Mouse (Mus musculus): ENCODE data around the gene Osbp2. TPM values are rescaled to one million over a fixed set of nuclear protein-coding genes. Genes with fewer than 3 reads are reported as not detected.

The Osbp2 gene
- polyA plus RNA-seq, 1 experiment from 2014 or later: 0.51 TPM

GRCm38 (mm10) chr11:3855846-3856245, 7.9 kb downstream of the Osbp2 start:
- ATAC-seq (replicated peaks; ENCODE audit: low FRiP score, low TSS enrichment, low read depth) (no peak), DNase-seq (ENCODE audit: low spot score) (no peak)
- Histone ChIP-seq H3K27ac (ENCODE audit: low read depth) (no peak overlapping the region), H3K27me3 (replicated peaks; ENCODE audit: control insufficient read depth, insufficient read depth, low read length) (no peaks in the 10 kb centered on the region), H3K9ac (ENCODE audit: low read length) (no peak overlapping the region), H3K4me3 (ENCODE audit: low read depth, low read length) (no peak overlapping the region), H3K4me1 (replicated peaks; ENCODE audit: control insufficient read depth, insufficient read depth, low read length) (no peaks in the 10 kb centered on the region), H3K9me3 (ENCODE audit: control insufficient read depth, low read length) (no peaks in the 10 kb centered on the region), H3K4me2 (ENCODE audit: low read length) (no peak overlapping the region), H3K36me3 (ENCODE audit: control insufficient read depth, insufficient read depth, low read length) (no peaks in the 10 kb centered on the region)
- WGBS: 88% methylated on average over 5 of the region's 5 CpGs

GRCm38 (mm10) chr11:3854156-3854555, 9.5 kb downstream of the Osbp2 start:
- Histone ChIP-seq H3K36me3 (ENCODE audit: control insufficient read depth, insufficient read depth, low read length) (no peaks in the 10 kb centered on the region), H3K27ac (ENCODE audit: low read depth) (no peak overlapping the region), H3K27me3 (replicated peaks; ENCODE audit: control insufficient read depth, insufficient read depth, low read length) (no peaks in the 10 kb centered on the region), H3K9ac (ENCODE audit: low read length) (no peak overlapping the region), H3K4me2 (ENCODE audit: low read length) (no peak overlapping the region), H3K4me3 (ENCODE audit: low read depth, low read length) (no peak overlapping the region), H3K4me1 (replicated peaks; ENCODE audit: control insufficient read depth, insufficient read depth, low read length) (no peaks in the 10 kb centered on the region), H3K9me3 (ENCODE audit: control insufficient read depth, low read length) (no peaks in the 10 kb centered on the region)
- DNase-seq (ENCODE audit: low spot score) (no peak), ATAC-seq (replicated peaks; ENCODE audit: low FRiP score, low TSS enrichment, low read depth) (no peak)
- 89% methylated on average over 3 of the region's 3 CpGs for WGBS

GRCm38 (mm10) chr11:3853481-3854034, 10.1 kb downstream of the Osbp2 start:
- no peaks in the 10 kb centered on the region for H3K9me3 ChIP-seq (ENCODE audit: control insufficient read depth, low read length)
- H3K4me3 ChIP-seq (ENCODE audit: low read depth, low read length): no peak overlapping the region
- H3K36me3 ChIP-seq (ENCODE audit: control insufficient read depth, insufficient read depth, low read length): no peaks in the 10 kb centered on the region
- 74% methylated on average over 5 of the region's 5 CpGs for WGBS
- no peak overlapping the region for H3K27ac ChIP-seq (ENCODE audit: low read depth)
- no peak overlapping the region for H3K9ac ChIP-seq (ENCODE audit: low read length)
- H3K27me3 ChIP-seq (replicated peaks; ENCODE audit: control insufficient read depth, insufficient read depth, low read length): no peaks in the 10 kb centered on the region
- H3K4me1 ChIP-seq (replicated peaks; ENCODE audit: control insufficient read depth, insufficient read depth, low read length): no peaks in the 10 kb centered on the region
- no peak overlapping the region for H3K4me2 ChIP-seq (ENCODE audit: low read length)
- ATAC-seq (replicated peaks; ENCODE audit: low FRiP score, low TSS enrichment, low read depth): no peak
- no peak for DNase-seq (ENCODE audit: low spot score)

GRCm38 (mm10) chr11:3853031-3853430, 10.7 kb downstream of the Osbp2 start:
- ATAC-seq (replicated peaks; ENCODE audit: low FRiP score, low TSS enrichment, low read depth) (no peak), DNase-seq (ENCODE audit: low spot score) (no peak)
- WGBS: 95% methylated on average over 10 of the region's 10 CpGs
- Histone ChIP-seq H3K9ac (ENCODE audit: low read length) (no peak overlapping the region), H3K4me2 (ENCODE audit: low read length) (no peak overlapping the region), H3K36me3 (ENCODE audit: control insufficient read depth, insufficient read depth, low read length) (no peaks in the 10 kb centered on the region), H3K27ac (ENCODE audit: low read depth) (no peak overlapping the region), H3K9me3 (ENCODE audit: control insufficient read depth, low read length) (no peaks in the 10 kb centered on the region), H3K4me1 (replicated peaks; ENCODE audit: control insufficient read depth, insufficient read depth, low read length) (no peaks in the 10 kb centered on the region), H3K27me3 (replicated peaks; ENCODE audit: control insufficient read depth, insufficient read depth, low read length) (no peaks in the 10 kb centered on the region), H3K4me3 (ENCODE audit: low read depth, low read length) (no peak overlapping the region)

GRCm38 (mm10) chr11:3851872-3852271, 11.8 kb downstream of the Osbp2 start:
- DNase-seq (ENCODE audit: low spot score): no peak
- no peak overlapping the region for H3K9ac ChIP-seq (ENCODE audit: low read length)
- H3K27ac ChIP-seq (ENCODE audit: low read depth): no peak overlapping the region
- H3K27me3 ChIP-seq (replicated peaks; ENCODE audit: control insufficient read depth, insufficient read depth, low read length): no peaks in the 10 kb centered on the region
- no peak overlapping the region for H3K4me3 ChIP-seq (ENCODE audit: low read depth, low read length)
- no peak for ATAC-seq (replicated peaks; ENCODE audit: low FRiP score, low TSS enrichment, low read depth)
- H3K4me1 ChIP-seq (replicated peaks; ENCODE audit: control insufficient read depth, insufficient read depth, low read length): no peaks in the 10 kb centered on the region
- no peaks in the 10 kb centered on the region for H3K36me3 ChIP-seq (ENCODE audit: control insufficient read depth, insufficient read depth, low read length)
- WGBS: 75% methylated on average over 4 of the region's 4 CpGs
- H3K9me3 ChIP-seq (ENCODE audit: control insufficient read depth, low read length): no peaks in the 10 kb centered on the region
- H3K4me2 ChIP-seq (ENCODE audit: low read length): no peak overlapping the region

- no peak for DNase-seq (ENCODE audit: low spot score)
- no peak overlapping the region for H3K9ac ChIP-seq (ENCODE audit: low read length)
- H3K27me3 ChIP-seq (replicated peaks; ENCODE audit: control insufficient read depth, insufficient read depth, low read length): no peaks in the 10 kb centered on the region
- no peaks in the 10 kb centered on the region for H3K9me3 ChIP-seq (ENCODE audit: control insufficient read depth, low read length)
- no peak overlapping the region for H3K27ac ChIP-seq (ENCODE audit: low read depth)
- H3K4me2 ChIP-seq (ENCODE audit: low read length): no peak overlapping the region
- H3K36me3 ChIP-seq (ENCODE audit: control insufficient read depth, insufficient read depth, low read length): no peaks in the 10 kb centered on the region
- no peaks in the 10 kb centered on the region for H3K4me1 ChIP-seq (replicated peaks; ENCODE audit: control insufficient read depth, insufficient read depth, low read length)
- 60% methylated on average over 5 of the region's 5 CpGs for WGBS
- no peak for ATAC-seq (replicated peaks; ENCODE audit: low FRiP score, low TSS enrichment, low read depth)
- H3K4me3 ChIP-seq (ENCODE audit: low read depth, low read length): no peak overlapping the region
Observed at GRCm38 (mm10) chr11:3850746-3851277, 12.9 kb downstream of the Osbp2 start.

GRCm38 (mm10) chr11:3850315-3850614, 13.4 kb downstream of the Osbp2 start:
- Histone ChIP-seq H3K27ac (ENCODE audit: low read depth) (no peak overlapping the region), H3K9ac (ENCODE audit: low read length) (no peak overlapping the region), H3K9me3 (ENCODE audit: control insufficient read depth, low read length) (no peaks in the 10 kb centered on the region), H3K4me2 (ENCODE audit: low read length) (no peak overlapping the region), H3K4me3 (ENCODE audit: low read depth, low read length) (no peak overlapping the region), H3K36me3 (ENCODE audit: control insufficient read depth, insufficient read depth, low read length) (no peaks in the 10 kb centered on the region), H3K4me1 (replicated peaks; ENCODE audit: control insufficient read depth, insufficient read depth, low read length) (no peaks in the 10 kb centered on the region), H3K27me3 (replicated peaks; ENCODE audit: control insufficient read depth, insufficient read depth, low read length) (no peaks in the 10 kb centered on the region)
- DNase-seq (ENCODE audit: low spot score) (no peak), ATAC-seq (replicated peaks; ENCODE audit: low FRiP score, low TSS enrichment, low read depth) (no peak)
- 80% methylated on average over 2 of the region's 2 CpGs for WGBS

GRCm38 (mm10) chr11:3849469-3850314, 14.0 kb downstream of the Osbp2 start:
- Histone ChIP-seq H3K9me3 (ENCODE audit: control insufficient read depth, low read length) (no peaks in the 10 kb centered on the region), H3K4me2 (ENCODE audit: low read length) (no peak overlapping the region), H3K9ac (ENCODE audit: low read length) (no peak overlapping the region), H3K4me3 (ENCODE audit: low read depth, low read length) (no peak overlapping the region), H3K27ac (ENCODE audit: low read depth) (no peak overlapping the region), H3K4me1 (replicated peaks; ENCODE audit: control insufficient read depth, insufficient read depth, low read length) (no peaks in the 10 kb centered on the region), H3K36me3 (ENCODE audit: control insufficient read depth, insufficient read depth, low read length) (no peaks in the 10 kb centered on the region), H3K27me3 (replicated peaks; ENCODE audit: control insufficient read depth, insufficient read depth, low read length) (no peaks in the 10 kb centered on the region)
- WGBS: 77% methylated on average over 15 of the region's 15 CpGs
- no peak for DNase-seq (ENCODE audit: low spot score)
- ATAC-seq (replicated peaks; ENCODE audit: low FRiP score, low TSS enrichment, low read depth): no peak

- Histone ChIP-seq H3K27me3 (replicated peaks; ENCODE audit: control insufficient read depth, insufficient read depth, low read length) (no peaks in the 10 kb centered on the region), H3K9me3 (ENCODE audit: control insufficient read depth, low read length) (no peaks in the 10 kb centered on the region), H3K4me1 (replicated peaks; ENCODE audit: control insufficient read depth, insufficient read depth, low read length) (no peaks in the 10 kb centered on the region), H3K36me3 (ENCODE audit: control insufficient read depth, insufficient read depth, low read length) (no peaks in the 10 kb centered on the region), H3K4me2 (ENCODE audit: low read length) (no peak overlapping the region), H3K4me3 (ENCODE audit: low read depth, low read length) (no peak overlapping the region), H3K27ac (ENCODE audit: low read depth) (no peak overlapping the region), H3K9ac (ENCODE audit: low read length) (no peak overlapping the region)
- 68% methylated on average over 2 of the region's 2 CpGs for WGBS
- ATAC-seq (replicated peaks; ENCODE audit: low FRiP score, low TSS enrichment, low read depth): no peak
- no peak for DNase-seq (ENCODE audit: low spot score)
Observed at GRCm38 (mm10) chr11:3846351-3846750, 17.4 kb downstream of the Osbp2 start.
